Mouse (Mus musculus) brain, embryonic 18.5 days (tissue): ENCODE measurements around the gene Slc6a6.

ENCODE experiments used
- DNase-seq: peaks from one replicate; pipeline ENCODE4 v3.0.0-alpha.2; 2012; ENCODE audit warnings: low read depth, low spot score

Gene Slc6a6

DNA sequence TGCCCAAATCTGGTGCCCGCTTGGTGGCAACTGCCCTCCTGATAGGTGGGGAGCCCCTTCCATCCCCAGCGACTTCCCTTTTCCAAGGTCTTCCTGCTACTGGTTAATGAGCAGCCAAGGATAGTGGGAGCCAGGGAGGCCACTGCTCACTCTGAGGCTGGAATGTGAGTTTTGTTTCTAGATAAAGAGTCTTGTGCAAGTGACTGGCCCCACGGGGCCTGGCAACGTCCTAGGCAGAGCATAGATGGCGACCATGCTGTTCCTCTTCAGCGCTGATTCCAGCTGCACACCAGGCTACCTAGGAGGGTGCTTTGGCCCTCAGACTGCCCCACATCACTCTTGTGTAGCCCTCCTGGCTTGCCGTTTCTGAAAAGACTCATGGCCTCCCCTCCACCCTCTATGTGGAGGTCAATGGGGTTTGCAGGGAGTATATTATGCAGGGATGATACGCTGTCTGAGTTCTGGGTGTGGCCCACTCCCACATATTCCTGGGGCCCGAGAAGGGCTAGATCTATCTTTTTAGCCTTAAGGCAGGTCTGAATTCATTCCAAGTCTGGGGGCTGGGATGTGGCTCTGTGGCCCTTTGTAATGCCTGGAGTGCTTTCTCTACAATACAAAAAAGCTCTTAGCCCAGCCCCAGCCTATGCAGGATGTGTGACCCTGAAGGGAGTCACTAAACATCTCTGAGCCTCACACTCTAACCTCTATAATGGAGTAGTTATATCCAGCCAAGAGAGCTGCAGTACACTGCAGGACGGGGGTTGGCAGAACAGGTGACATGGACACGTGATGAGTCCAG is 17.2 kb downstream of the Slc6a6 start:
- DNase-seq, result no peak

DNA sequence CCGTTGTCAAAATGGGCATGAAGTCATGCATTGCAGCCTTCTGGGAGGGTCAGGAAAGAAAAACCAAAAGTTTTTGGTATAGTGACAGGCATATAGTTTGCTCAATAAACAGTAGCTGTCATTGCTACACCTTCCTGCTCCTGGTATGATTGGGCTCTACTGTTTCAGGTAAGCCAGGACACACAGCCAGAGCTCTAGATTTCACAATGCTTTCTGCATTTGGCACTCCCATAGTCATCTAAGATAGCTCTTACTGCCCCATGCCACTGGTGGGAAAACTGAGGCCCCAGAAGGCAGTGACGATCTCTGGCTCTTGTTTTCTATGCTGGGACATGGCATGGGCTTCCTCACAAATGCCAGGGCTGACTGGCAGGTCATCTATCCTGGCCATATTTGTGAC is 19.6 kb downstream of the Slc6a6 start:
- no peak for DNase-seq

DNA sequence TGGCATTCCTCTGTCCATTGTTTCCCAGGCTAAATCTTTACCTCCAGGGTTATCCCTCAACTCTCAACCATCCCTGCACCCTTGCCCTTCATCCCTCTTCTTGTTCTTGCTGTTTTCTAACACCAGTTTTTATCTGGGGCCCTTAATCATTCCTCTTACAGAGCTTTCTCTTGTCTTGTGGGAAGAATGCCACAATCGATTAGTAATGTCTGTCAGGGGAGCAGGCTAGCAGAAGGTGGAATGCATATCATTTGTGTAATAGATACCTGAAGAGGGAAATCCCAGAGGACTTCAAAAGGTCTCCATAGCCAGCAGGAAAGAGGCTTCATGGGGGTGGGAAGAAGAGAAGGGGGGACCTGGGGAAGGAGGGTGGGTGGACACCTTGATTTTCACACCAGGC is 20.6 kb downstream of the Slc6a6 start:
- no peak for DNase-seq

DNA sequence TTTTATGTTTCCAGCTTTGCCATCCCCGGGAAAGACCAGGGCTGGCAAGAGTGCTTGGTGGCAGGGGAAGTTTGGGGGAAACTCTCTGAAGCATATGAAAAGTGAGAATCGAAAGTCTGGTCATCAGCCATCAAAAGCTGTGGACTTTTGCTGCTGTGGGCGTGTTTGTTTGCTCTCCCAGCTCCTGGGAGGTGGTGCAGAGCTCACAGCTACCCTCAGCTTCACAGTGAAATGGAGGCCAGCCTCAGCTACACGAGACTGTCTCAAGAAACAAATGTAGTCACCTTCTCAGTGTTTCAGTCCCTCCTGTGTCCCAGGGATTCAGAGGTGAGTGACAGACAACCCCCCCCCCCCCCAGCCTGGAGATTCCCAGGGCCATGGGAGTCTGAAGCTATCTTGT is 21.8 kb downstream of the Slc6a6 start:
- DNase-seq, result no peak

DNA sequence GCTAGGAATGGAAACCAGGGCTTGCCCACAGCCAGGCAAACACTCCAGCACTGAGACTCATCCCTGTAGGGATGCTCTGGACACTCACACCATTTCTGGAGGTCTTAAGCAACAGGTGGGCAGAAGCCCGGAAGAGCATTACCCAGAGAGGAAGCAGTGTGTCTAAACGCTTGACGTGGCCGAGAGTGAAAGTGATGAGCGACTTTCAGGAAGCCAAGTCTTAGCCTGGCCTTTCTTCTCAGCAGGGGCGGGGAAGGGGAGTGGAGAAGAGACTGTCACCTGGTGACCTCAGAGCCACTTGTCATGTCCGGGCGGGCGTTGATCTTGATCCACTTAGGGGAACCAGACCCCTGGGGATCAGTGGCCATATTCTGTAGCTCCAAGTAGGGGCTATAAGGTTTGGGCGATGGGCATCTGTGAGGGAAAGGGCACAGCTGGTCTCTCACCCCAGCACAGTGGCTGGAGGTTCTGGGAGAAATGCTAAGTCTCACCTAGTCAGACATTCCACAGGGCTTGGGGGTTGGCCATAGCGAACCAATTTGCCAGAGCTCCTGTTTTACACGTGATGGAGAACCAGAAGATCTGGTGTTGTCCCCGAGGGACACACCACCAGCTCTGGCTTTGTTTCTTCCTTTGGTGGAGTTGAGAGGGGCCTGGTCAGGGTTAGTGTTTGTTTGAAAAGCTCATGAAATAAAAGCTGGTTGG is 22.4 kb downstream of the Slc6a6 start:
- no peak for DNase-seq

DNA sequence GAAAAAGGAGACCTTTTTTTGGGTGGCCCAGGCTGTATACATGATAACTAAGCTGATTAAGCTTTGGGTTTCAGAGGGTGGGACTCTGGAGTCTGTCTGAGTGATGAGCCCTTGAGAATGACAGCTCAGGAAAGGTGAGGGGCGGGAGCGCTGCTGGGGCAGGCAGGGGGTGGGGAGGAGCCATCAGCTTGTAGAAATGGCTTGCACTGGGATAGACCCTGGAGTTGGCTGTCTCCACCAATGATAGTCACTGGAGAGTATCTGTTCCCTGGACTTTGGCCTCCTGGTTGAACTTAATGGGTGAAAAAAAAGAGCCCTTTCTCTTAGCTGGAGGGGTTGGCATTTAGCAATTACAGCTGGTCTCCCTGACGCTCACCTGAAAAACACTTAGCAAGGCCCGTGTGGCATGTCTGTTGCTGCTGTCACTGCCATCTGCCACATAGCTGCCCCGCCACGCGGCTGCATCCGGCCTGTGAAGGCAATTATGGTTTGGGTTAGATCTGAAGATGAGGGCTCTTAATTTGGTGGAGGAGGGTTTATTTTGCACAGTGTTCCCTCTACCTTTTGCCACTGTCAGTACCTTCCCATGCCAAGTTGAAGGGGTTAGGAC is 23.5 kb downstream of the Slc6a6 start:
- DNase-seq, result no peak

DNA sequence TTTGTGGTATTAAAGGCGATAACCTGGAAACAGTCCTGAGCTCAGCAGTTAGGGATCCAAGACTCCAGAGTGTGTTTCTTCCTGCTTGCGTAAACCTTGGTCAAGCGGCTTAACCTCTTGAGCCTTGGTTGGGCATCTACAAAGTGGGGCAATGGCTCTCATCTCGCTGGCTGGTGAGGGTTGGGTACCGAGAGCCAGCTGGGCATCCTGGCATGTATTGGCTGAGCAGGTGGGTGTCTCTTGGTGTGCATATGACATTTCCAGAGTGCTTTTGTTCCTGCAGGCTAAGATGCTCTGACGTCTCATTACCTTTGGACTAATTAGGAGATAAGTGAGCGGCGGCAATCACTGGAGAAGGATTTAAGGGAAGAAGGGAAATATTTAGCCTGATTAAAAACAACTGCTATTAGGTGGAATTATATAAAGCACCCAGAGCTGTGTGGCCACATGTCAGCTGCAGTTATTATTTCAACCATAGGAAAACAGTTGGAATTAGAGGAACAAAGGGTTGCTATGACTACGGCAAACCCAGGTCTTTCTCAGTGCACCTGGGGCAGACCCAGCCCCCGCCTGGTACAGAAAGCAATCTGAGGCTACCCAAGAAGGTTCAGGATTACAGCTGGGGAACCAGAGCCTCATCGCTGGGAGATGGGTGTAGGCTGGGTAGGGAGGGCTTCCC is 24.2 kb downstream of the Slc6a6 start:
- no peak for DNase-seq

DNA sequence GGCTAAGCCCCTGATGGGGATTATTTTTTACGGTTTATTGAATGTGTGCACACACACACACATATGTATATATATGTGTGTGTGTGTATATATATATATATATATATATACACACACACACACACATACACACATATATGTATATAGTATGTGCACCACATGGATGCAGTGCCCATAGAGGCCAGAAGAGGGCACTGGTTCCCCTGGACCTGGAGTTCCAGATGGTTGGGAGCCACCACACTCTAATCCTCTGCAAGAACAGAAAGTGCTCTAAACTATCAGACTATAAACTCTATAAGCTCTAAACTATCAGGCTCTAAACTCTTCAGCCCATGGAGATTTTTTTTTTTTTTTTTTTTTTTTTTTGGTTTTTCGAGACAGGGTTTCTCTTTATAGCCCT is 25.1 kb downstream of the Slc6a6 start:
- DNase-seq, result no peak

DNA sequence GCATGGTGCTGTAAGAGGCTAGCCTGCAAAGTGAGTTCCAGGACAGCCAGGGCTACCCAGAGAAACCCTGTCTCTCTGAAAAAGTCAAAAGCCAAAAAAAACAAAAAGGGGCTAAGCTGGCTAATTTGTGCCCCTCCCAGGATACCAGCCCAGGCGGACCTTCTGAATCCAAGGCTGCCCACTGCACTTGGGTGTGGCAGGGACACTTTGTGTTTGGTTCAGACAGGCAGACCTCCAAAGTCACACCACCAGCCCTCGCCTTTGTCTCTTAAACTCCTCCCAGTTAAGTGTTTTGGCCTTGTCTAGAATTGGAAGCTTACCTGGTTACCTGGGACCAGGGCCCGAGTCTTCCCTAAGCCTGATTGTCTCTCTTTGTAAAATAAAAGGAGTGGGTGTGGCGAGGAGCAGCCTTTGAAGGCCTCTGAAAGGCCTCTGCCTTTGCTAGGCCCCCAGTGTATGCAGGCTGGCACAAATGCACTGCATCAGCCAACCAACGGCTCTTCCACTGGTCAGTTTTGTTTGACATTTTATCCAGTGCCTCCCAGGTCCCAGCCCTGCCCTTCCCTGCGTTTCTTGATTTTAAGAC is 26.6 kb downstream of the Slc6a6 start:
- no peak for DNase-seq

DNA sequence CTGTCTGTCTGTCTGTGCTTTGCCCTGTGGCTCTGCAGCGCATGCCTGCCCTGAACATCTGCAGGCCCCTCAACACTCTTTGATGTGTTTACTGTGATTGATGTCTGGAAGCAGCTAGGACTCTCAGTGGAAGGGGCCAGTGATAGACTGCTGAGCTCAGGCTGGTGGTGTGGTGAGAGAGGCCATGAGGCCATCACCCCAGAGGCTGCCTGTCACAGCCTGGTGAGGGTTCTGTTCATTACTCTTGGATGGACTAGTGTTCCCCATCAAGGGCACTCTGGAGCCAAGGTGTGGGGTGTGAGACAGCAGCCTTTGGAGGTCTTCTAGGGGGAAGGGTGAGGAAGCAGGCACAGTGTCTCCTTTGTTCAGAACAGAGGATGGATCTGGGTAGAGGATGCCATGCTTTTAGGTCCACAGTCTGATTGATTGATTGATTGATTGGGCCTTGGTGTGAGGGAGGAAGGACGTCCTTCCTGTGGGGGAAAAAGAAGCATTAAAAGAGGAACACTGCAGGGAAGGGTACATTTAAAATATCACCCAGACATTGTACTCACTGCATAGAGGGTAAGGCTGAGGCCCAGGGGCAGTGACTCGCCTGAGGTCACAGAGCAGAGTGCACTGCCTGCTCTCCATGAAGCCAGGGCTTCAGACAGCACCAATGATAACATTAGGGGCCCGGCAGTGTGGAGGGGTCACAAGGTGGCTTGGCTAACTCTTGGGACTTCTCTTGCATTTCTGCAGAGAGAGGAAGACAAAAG is 28.4 kb downstream of the Slc6a6 start:
- no peak for DNase-seq

DNA sequence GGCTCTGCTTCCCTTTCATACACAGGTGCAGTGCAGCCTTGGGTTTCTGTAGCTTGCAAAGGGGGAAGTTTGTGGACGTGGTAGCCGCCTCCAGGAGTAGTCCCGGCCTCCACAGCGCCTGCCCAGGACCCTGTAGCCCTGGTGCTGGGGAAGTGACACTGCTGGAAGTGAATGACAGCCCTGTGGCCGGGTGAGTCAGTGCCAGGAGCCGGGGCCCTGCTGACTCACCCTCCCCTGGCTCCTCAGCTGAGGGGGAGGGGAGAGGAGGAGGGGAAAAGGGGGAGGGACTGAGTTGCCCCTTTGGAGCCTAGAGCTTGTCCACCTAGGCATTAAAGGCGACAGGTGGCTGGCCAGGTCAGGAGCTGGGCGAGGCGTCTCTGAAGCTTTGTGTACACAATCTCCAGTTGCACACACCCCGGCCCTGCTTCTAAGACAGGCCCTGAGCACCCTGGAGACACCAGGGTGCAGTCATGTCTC is 29.0 kb downstream of the Slc6a6 start:
- no peak for DNase-seq

DNA sequence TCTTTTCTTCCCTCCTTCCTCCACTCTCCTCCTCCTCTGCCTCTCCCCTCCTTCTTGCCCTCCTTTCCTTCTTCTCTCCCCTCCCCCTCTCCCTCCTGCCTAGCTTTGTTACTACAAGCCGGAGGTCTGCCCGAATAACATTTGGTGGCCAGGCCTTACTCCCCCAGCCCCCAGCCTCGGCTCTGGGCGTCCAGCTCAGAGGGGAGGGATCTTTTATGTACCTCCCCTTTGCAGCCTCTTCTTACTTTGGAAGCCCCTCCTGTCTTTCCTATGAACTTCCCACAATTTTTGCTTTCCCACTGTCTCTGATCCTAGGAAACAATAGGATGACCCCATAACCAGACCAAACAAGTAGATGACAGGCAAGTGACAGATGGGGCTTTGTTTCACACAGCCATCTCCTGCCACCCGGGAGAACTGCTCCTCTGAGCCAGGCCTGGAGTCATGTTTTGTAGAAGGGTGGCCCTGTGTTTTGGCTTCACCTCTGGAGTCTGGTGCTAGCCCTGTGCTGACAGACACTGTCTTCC is 29.6 kb downstream of the Slc6a6 start:
- no peak for DNase-seq

DNA sequence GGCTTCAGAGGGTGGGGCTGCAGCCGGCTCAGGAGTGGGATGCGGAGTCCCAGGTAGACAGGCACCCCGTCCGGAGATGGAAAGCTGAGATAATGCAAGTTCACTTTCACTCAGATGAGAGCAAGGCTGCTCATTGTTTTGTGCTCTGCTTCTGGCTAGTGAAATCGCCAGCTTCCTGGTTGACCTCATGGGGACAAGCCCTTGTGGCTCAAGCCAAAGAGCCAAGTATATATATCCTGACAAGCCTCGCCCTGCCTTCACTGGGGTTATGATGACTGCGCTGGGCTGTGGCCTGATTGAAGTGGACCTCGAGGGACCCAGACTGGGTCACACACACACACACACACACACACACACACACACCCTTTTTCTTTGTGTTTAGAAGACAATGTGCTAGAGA is 31.2 kb downstream of the Slc6a6 start:
- DNase-seq, result no peak

DNA sequence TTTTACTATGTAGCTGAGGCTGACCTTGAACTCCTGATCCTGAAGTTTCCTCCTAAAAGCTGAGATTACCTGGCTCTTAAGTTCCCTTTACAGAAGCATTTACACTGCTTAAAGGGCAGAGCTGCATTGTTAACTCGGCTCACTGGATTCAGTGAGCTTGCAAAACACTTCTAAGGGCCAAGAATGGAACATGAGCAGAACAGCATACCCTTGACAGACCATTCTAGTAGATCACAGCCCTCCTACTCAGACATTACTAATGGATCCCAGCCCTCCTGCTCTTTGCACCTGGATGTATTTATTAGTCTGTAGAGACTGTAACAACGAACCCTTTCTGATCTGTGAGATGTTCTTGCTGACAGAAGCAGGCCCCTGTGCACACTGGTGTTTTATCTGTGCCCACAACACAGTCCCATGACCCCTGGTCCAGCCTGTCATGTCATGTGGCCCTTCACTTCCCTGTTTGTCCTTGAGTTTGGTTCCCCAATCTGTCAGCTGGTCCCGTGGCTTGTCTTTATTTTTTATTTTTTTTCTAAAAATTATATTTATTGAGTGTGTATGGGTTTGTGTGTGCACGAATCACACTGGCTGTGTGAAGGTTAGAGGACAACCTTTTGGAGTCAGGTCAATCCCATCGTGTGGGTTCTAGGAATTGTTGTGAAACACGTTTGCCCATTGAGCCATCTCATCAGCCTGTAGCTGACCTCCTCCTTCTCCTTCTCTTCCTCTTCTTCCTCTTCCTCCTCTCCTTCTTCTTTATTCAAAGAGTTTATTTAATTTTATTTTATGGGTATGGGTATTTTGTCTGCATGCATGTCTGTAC is 32.3 kb downstream of the Slc6a6 start:
- DNase-seq, result no peak

DNA sequence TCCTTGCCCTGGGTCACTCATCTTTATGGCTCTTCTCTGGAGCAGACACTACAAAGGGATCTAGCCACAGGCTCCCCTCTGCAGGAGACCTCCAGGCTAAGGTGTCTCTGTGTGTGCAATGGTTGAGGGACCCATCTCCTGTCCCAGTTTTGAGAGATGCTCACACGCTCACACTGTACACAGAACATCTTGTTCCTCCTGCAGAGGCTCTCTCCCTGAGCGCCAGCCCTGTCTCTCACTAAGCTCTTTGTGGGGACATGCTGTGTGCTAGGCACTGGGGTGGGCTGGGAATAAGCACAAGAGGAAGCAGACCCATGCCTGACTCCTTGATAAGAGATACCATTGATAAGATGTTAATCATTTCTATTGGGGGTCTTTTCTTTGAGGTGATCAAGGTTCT is 34.2 kb downstream of the Slc6a6 start:
- no peak for DNase-seq

DNA sequence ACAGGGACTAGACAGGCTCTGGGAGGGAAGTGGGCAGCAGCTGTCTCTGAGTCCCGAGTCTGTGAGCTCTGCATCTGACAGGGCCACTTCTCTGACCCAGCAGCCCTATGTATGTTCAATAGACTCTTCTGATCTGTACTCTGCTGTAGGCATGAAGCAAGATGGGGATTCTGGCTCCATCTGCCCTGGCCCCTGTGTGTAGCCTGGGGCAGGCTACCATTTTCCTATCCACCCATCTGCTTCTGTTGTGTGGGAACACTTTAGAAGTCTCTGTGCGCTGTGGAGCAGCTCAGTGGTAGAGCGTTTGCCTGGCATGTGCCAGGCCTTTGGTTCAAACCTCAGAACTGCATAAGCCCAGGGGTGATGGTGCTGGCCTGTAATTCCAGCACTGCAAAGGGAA is 34.8 kb downstream of the Slc6a6 start:
- DNase-seq, result no peak

DNA sequence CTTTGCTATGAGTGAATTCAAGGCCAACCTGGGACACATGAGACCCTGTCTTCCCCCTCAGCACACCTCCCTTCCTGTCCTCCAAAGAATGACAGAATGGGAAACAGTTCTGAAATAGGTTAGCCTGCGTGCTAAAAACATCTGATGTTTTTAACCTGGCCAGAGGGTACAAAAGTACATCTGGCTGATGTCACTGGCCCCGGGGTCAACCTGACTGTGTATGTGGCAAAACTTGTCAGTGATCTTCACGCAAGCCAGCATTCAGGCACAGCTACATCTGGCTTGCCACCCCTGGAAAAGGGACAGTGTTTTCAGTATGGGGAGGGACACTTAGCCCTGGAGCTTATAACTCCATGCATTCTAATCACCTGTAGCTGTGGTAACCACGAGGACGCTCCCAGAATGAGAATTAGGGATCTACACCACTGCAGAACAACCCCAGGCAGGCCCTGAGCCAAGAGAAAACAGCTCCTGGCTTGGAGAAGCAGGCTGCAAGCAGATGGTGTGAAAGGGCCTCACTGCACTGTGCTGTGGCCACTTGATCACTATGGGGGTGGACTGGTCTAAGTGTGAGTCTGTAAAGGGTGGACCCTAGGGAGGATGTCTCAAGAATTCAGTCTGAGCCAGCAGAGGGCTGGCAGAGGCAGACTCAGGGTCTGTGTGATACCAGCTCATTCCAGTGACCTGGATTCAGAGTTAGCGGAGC is 35.3 kb downstream of the Slc6a6 start:
- DNase-seq, result no peak

DNA sequence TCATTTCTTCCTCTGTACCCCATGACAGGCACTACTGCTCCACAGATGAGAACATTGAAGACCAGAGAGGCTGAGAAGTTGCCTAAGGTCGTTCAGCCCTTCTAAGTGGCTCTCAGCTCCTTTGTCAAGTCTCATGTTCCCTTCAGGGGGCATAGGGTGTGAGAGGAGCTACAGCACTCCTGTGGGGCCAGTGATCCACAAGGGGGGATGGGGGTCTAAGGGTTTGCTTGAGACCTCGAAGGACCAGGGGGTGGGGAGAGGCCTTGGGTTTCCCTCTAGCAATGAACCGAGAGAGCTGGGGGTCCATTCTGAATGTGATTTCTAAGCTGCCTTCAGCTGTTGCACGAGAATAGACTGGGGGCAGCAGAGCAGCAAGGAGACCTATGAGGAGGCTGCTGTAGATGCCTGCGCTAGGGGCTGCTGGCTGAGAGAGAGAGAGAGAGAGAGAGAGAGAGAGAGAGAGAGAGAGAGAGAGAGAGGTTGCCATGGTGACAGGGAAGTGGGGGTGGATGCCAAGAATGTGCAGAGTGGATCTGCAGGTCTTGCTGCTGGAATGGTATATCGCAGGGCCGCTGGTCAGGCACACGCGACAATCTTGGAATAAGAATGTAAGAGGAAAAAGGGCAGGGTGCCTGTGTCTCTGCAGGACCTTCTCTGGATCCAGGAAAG is 36.1 kb downstream of the Slc6a6 start:
- peak; percentile 61 for DNase-seq
